Mouse (Mus musculus): ENCODE measurements at regions not wholly inside any gene's neighbourhood (a gene's known extent, or its start where the extent isn't known, plus 50 kb on each side); places are given as distances from the start of the nearest gene placed in this dataset.

DNA sequence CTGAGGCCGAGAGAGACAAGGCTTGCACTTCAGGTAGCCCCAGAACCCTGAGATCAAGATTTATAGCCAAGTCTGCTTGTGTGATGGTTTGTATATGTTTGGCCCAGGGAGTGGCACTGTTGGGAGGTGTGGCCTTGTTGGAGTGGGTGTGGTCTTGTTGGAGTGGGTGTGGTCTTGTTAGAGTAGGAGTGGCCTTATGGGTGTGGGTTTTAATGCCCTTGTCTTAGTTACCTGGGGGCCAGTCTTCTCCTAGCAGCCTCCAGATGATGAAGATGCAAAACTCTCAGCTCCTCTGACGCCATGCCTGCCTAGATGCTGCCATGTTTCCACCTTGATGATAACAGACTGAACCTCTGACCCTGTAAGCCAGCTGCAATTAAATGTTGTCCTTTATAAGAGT is 49.8 kb upstream of the Fam222a start:
- TF ChIP-seq USF2 (conservative IDR thresholded peaks at IDR 0.05; ENCODE audit: low read depth, low read length) (no peak), CTCF (conservative IDR thresholded peaks at IDR 0.05 in 1 of 2, IDR thresholded peaks at IDR 0.05 in 1 of 2; ENCODE audit: low read depth in 2 of 2, low read length in 2 of 2) (no peak)
